Mouse (Mus musculus) kidney, postnatal 10 days (tissue): Measurements from ENCODE around the gene Prox2.

Experiments used
- DNase-seq: peaks from one replicate; pipeline ENCODE4 v3.0.0; 2021; ENCODE audit warnings: mixed read lengths

Prox2 gene

GRCm38 (mm10) chr12:85091190-85091589 lies 19.4 kb downstream of the Prox2 start:
- peak; percentile 2 for DNase-seq

- no peak for DNase-seq
Observed at GRCm38 (mm10) chr12:85087845-85088244, 22.7 kb downstream of the Prox2 start.

- DNase-seq: no peak
Observed at GRCm38 (mm10) chr12:85084941-85085340, 25.6 kb downstream of the Prox2 start.

- DNase-seq: no peak
Observed at GRCm38 (mm10) chr12:85084257-85084656, 26.3 kb downstream of the Prox2 start.

- DNase-seq: no peak
Observed at GRCm38 (mm10) chr12:85077100-85077499, 33.5 kb downstream of the Prox2 start.

GRCm38 (mm10) chr12:85071043-85071442 lies 39.5 kb downstream of the Prox2 start:
- no peak for DNase-seq

- DNase-seq: no peak
Observed at GRCm38 (mm10) chr12:85051218-85051617, 59.3 kb downstream of the Prox2 start.
